Mouse (Mus musculus) kidney, embryonic 14.5 days (tissue): ENCODE measurements around the gene Il2. TPM values are rescaled to one million over a fixed set of nuclear protein-coding genes. Genes with fewer than 3 reads are reported as not detected.
A peak's percentile ranks its signal among the peaks of the same experiment; 100 is the strongest.

Source experiments
- ATAC-seq: fragments of 200-750 bp; cut with Nextera tagmentation; 2 replicates; pipeline ENCODE4 v1.8.0; 2017; ENCODE audit warnings: moderate number of reproducible peaks, mild to moderate bottlenecking, moderate TSS enrichment, moderate library complexity; ENCODE audit not compliant: low FRiP score, low TSS enrichment
- H3K27ac ChIP-seq: fragments of 300-500 bp; sonication (generic); 2 replicates; pipeline ENCODE4 v1.5.1; 2014; ENCODE audit warnings: low read depth, mild to moderate bottlenecking, low read length, moderate library complexity, mixed read lengths
- H3K27me3 ChIP-seq: fragments of 300-500 bp; sonication (generic); 2 replicates; pipeline ENCODE4 v1.6.1; 2014; ENCODE audit warnings: mild to moderate bottlenecking, low read length; ENCODE audit not compliant: control insufficient read depth, insufficient read depth
- H3K36me3 ChIP-seq: fragments of 300-500 bp; sonication (generic); 2 replicates; pipeline ENCODE4 v1.6.1; 2014; ENCODE audit warnings: low read length, mixed read lengths; ENCODE audit not compliant: control insufficient read depth, insufficient read depth
- H3K4me1 ChIP-seq: fragments of 300-500 bp; sonication (generic); 2 replicates; pipeline ENCODE4 v1.6.1; 2014; ENCODE audit warnings: low read length, mixed read lengths; ENCODE audit not compliant: control insufficient read depth, insufficient read depth
- H3K4me2 ChIP-seq: fragments of 300-500 bp; sonication (generic); replicated peaks from 2 replicates; pipeline ENCODE4 v1.6.1; 2014; ENCODE audit warnings: low read depth, mild to moderate bottlenecking, low read length
- H3K4me3 ChIP-seq: fragments of 300-500 bp; sonication (generic); 2 replicates; pipeline ENCODE4 v1.5.1; 2014; ENCODE audit warnings: mild to moderate bottlenecking, low read length
- H3K9ac ChIP-seq: fragments of 300-500 bp; sonication (generic); 2 replicates; pipeline ENCODE4 v1.6.1; 2014; ENCODE audit warnings: low read depth, mild to moderate bottlenecking, low read length, moderate library complexity
- H3K9me3 ChIP-seq: fragments of 300-500 bp; sonication (generic); 2 replicates; pipeline ENCODE4 v1.6.1; 2016; ENCODE audit warnings: low read length; ENCODE audit not compliant: control insufficient read depth
- WGBS: fragments of 180-500 bp; shearing (Covaris S2); extraction: QIAGEN DNeasy Blood & Tissue Kit; methylation state at CpG from one replicate; pipeline ENCODE4 v1.1.7; 2014; 5-methylcytosine and 5-hydroxymethylcytosine counted together
- polyA plus RNA-seq: library from polyadenylated mRNA; unstranded; fragments of >200 nt; fragmentation: Nextera tagmentation; extraction: Ambion mirVana; gene quantifications from 2 replicates; pipeline ENCODE4 v1.2.1, GENCODE M21; 2014

The Il2 gene
- polyA plus RNA-seq, 1 experiment from 2014 or later, result 0.27 TPM

DNA sequence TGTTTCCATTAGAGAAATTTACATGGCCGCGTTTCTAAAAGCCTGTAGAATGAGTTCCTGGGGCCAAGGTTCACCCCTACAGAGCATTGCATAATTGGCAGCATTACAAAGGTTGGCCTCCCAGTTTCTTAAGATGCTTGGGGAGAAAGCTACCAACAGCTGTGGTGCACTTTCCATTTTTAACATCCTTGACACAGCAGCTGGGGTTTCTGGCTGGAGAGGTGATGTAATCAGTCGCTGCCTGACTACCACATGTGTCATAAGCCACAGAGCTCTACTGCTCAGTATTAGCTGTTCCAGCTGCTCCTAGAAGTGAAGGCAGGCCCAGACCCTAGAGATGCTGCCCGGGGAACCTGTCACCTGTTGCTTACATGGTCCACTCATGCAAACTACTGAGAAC, 2.5 kb upstream of the Il2 start:
- no peaks in the 10 kb centered on the region for H3K27me3 ChIP-seq
- no peak overlapping the region for H3K27ac ChIP-seq
- no peak overlapping the region for H3K4me2 ChIP-seq
- 50% methylated on average over 4 of the region's 4 CpGs for WGBS
- no peaks in the 10 kb centered on the region for H3K36me3 ChIP-seq
- no peak overlapping the region for H3K4me3 ChIP-seq
- peak; percentile 46; the same call in 1 of the 2 replicates for ATAC-seq
- no peaks in the 10 kb centered on the region for H3K9me3 ChIP-seq
- H3K9ac ChIP-seq, result no peak overlapping the region
- no peaks in the 10 kb centered on the region for H3K4me1 ChIP-seq

DNA sequence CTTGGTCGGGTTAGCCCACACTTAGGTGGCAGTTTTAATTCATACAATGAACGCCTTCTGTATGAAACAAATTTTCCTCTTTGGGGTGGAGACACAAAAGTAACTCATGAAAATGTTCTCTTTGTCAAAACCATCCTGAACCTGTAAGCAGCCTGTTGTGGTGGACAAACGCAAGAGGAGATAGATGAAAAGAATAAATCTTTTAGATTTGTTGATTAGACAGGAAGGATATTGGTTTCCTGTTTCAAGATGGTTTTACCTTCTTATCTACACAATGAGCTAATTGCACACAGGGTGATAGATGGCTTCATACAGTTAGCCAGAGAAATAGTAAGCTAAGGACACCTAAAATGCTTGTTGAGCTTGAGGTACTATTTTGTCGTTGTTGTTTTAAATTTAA, 403 bp upstream of the Il2 start:
- no peak for ATAC-seq
- WGBS, result 53% methylated on average over 4 of the region's 4 CpGs
- H3K9ac ChIP-seq, result no peak overlapping the region

DNA sequence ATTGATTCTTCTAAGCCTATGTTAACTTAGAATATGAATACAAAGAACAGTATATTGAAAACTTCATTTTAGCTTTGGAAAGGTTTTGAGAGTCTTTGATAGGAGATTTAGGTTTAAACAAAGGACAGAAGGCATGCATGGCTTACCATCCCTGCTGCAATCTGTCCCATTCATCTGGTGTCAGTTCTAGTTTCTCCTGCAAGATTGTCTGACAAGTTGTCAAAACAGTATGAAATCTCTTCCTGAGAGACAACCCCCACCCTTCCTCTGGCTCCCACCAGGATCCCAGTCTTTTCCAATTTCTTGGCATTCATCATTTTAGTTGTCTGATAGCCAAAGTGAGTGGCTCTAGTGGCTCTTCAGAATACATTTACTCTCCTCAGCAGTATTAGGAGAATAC, 35.0 kb downstream of the Il2 start:
- Histone ChIP-seq H3K4me2 (no peak overlapping the region), H3K4me3 (no peak overlapping the region), H3K9ac (no peak overlapping the region), H3K27ac (no peak overlapping the region), H3K36me3 (no peaks in the 10 kb centered on the region), H3K9me3 (no peaks in the 10 kb centered on the region), H3K4me1 (no peaks in the 10 kb centered on the region), H3K27me3 (no peaks in the 10 kb centered on the region)
- ATAC-seq, result no peak

More for the DNA sequence above, 403 bp upstream of the Il2 start:
- Histone ChIP-seq H3K27me3 (no peaks in the 10 kb centered on the region), H3K4me2 (no peak overlapping the region), H3K4me3 (no peak overlapping the region), H3K27ac (no peak overlapping the region), H3K9me3 (no peaks in the 10 kb centered on the region), H3K4me1 (no peaks in the 10 kb centered on the region), H3K36me3 (no peaks in the 10 kb centered on the region)

DNA sequence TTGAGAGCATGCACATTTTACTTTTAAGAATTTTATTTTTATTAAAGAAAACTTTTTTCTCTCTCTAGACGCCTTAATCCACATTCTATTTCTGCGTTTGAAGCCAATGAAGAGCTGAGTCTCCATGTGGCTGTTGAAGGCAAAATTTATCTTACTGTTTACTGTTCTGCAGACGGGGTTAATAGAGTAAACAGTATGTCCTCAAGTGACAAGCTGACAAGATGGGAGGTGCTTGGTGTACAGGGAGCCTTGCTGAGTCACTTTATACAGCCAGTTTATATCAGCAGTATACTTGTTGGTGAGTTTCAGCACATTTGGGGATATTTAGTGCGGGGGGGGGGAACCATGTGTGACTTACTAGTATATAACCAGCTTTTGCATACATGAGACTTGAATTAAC, 40.9 kb downstream of the Il2 start:
- no peak for ATAC-seq
- 78% methylated on average over 4 of the region's 4 CpGs for WGBS
- Histone ChIP-seq H3K36me3 (no peaks in the 10 kb centered on the region), H3K9ac (no peak overlapping the region), H3K4me1 (no peaks in the 10 kb centered on the region), H3K4me3 (no peak overlapping the region), H3K4me2 (no peak overlapping the region), H3K27ac (no peak overlapping the region), H3K9me3 (no peaks in the 10 kb centered on the region), H3K27me3 (no peaks in the 10 kb centered on the region)

DNA sequence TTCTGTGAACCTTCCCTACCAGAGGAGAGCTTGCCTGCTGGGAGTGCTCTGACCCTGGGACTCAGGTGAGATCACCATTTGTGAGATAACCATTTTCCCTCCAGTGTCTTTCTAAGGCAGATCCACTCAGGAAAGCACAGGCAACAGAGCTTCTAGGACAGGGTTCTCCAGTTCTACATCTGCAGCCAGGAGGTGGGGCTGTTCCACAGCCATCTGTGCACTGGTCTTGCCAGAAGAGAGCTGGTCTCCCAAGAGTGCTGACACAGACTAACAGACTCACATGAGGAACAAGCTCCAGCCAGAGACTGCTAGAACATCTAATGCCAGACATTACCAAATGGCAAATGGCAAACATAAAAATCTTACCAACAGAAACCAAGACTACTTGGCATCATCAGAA, 52.5 kb downstream of the Il2 start:
- H3K9me3 ChIP-seq, result peaks cover 3% of the 10 kb centered on the region; the same call in 1 of the 2 replicates
- no peaks in the 10 kb centered on the region for H3K4me1 ChIP-seq
- H3K4me3 ChIP-seq, result no peak overlapping the region
- H3K36me3 ChIP-seq, result no peaks in the 10 kb centered on the region
- no peak for ATAC-seq
- no peak overlapping the region for H3K4me2 ChIP-seq
- no peak overlapping the region for H3K9ac ChIP-seq
- H3K27ac ChIP-seq, result no peak overlapping the region
- H3K27me3 ChIP-seq, result no peaks in the 10 kb centered on the region

Other genes with a start within 250 kb of the Il2 start
- 0.40 TPM in 1 of 2 replicates, not detected in the other for gene Adad1, start 62.4 kb downstream of the Il2 start, polyA plus RNA-seq
- not detected in 2 replicates for gene Il21, start 106.7 kb upstream of the Il2 start, polyA plus RNA-seq
- 8.7 and 10.6 TPM in 2 replicates for gene Bbs12, start 186.6 kb upstream of the Il2 start, polyA plus RNA-seq
- 1.2 and 3.7 TPM in 2 replicates for gene Cetn4, start 186.7 kb upstream of the Il2 start, polyA plus RNA-seq
- gene Fgf2, start 222.4 kb upstream of the Il2 start, polyA plus RNA-seq, result 1.4 and 2.2 TPM in 2 replicates